8 mouse cellular contexts compared by ENCODE assay signal in the genomic region with DNA sequence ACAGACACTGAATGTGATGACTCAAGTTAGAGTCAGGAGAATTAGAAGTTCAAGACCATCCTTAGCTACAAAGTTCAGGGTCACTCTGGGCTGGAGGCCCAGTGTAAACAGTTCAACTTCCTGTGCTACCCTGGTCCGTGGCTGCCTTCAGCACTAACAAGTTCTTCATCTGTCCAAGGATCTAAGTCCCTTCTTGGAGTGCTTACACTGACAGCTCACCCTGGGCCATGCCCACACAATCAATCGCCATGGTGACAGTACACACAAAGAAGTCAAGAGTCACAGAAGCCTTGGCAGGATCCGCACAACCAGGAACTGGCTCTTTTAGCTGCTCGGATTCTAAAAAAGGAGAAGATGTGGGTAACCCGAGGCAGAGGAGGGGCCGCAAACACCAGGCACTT. TPM values are rescaled to one million over a fixed set of nuclear protein-coding genes. Genes with fewer than 3 reads are reported as not detected.
DNase-seq lines count a peak whose midpoint lies in the region; ATAC-seq lines count a peak whose summit lies in the region.

No protein-coding gene starts in this region.

- H3K27me3 ChIP-seq in midbrain, embryonic 10.5 days (ENCODE audit: low read depth, poor library complexity, severe bottlenecking): peaks cover 50% of the 10 kb centered on the region
- no peaks in the 10 kb centered on the region for H3K27me3 ChIP-seq in midbrain, embryonic 15.5 days (replicated peaks)
- H3K27me3 ChIP-seq in embryonic facial prominence, embryonic 14.5 days (replicated peaks; ENCODE audit: control insufficient read depth, insufficient read depth, low read length): no peaks in the 10 kb centered on the region
- no peaks in the 10 kb centered on the region for H3K27me3 ChIP-seq in liver, embryonic 16.5 days (ENCODE audit: control insufficient read depth, insufficient read depth, low read depth, low read length)
- H3K27me3 ChIP-seq in stomach, embryonic 15.5 days (replicated peaks): no peaks in the 10 kb centered on the region

- H3K4me1 ChIP-seq in midbrain, embryonic 10.5 days: peaks cover 71% of the 10 kb centered on the region
- peaks cover 39% of the 10 kb centered on the region for H3K4me1 ChIP-seq in midbrain, embryonic 15.5 days
- H3K4me1 ChIP-seq in embryonic facial prominence, embryonic 14.5 days (ENCODE audit: control insufficient read depth, insufficient read depth, low read length): peaks cover 51% of the 10 kb centered on the region
- H3K4me1 ChIP-seq in liver, embryonic 16.5 days (ENCODE audit: control insufficient read depth, low read depth, low read length): peaks cover 69% of the 10 kb centered on the region
- peaks cover 66% of the 10 kb centered on the region for H3K4me1 ChIP-seq in stomach, embryonic 15.5 days

- H3K4me2 ChIP-seq in midbrain, embryonic 15.5 days: no peak overlapping the region
- H3K4me2 ChIP-seq in embryonic facial prominence, embryonic 14.5 days (ENCODE audit: low read depth, low read length): no peak overlapping the region
- no peak overlapping the region for H3K4me2 ChIP-seq in liver, embryonic 16.5 days (ENCODE audit: low read depth, low read length)
- H3K4me2 ChIP-seq in stomach, embryonic 15.5 days: no peak overlapping the region

- no peaks in the 10 kb centered on the region for H3K36me3 ChIP-seq in midbrain, embryonic 10.5 days
- H3K36me3 ChIP-seq in midbrain, embryonic 15.5 days (replicated peaks): no peaks in the 10 kb centered on the region
- H3K36me3 ChIP-seq in embryonic facial prominence, embryonic 14.5 days (ENCODE audit: control insufficient read depth, insufficient read depth, low read length): peaks cover 7% of the 10 kb centered on the region
- H3K36me3 ChIP-seq in liver, embryonic 16.5 days (ENCODE audit: control insufficient read depth, insufficient read depth): peaks cover 5% of the 10 kb centered on the region
- no peaks in the 10 kb centered on the region for H3K36me3 ChIP-seq in stomach, embryonic 15.5 days

- H3K4me3 ChIP-seq in midbrain, embryonic 10.5 days: no peak overlapping the region
- H3K4me3 ChIP-seq in midbrain, embryonic 15.5 days: no peak overlapping the region
- no peak overlapping the region for H3K4me3 ChIP-seq in embryonic facial prominence, embryonic 14.5 days (ENCODE audit: low read depth, low read length)
- H3K4me3 ChIP-seq in liver, embryonic 16.5 days (ENCODE audit: low read depth, low read length): no peak overlapping the region
- no peak overlapping the region for H3K4me3 ChIP-seq in stomach, embryonic 15.5 days (replicated peaks)

- no peak overlapping the region for H3K9ac ChIP-seq in midbrain, embryonic 15.5 days
- H3K9ac ChIP-seq in embryonic facial prominence, embryonic 14.5 days (ENCODE audit: low read depth, low read length): no peak overlapping the region
- no peak overlapping the region for H3K9ac ChIP-seq in liver, embryonic 16.5 days (ENCODE audit: low read depth, low read length)
- no peak overlapping the region for H3K9ac ChIP-seq in stomach, embryonic 15.5 days

- H3K9me3 ChIP-seq in midbrain, embryonic 10.5 days (replicated peaks): no peaks in the 10 kb centered on the region
- no peaks in the 10 kb centered on the region for H3K9me3 ChIP-seq in midbrain, embryonic 15.5 days
- H3K9me3 ChIP-seq in embryonic facial prominence, embryonic 14.5 days (ENCODE audit: control insufficient read depth, low read length): no peaks in the 10 kb centered on the region
- H3K9me3 ChIP-seq in liver, embryonic 16.5 days (replicated peaks; ENCODE audit: control insufficient read depth, low read length): no peaks in the 10 kb centered on the region
- H3K9me3 ChIP-seq in stomach, embryonic 15.5 days: no peaks in the 10 kb centered on the region

- ATAC-seq in midbrain, embryonic 15.5 days (replicated peaks): no peak
- ATAC-seq in embryonic facial prominence, embryonic 14.5 days (ENCODE audit: low read depth): no peak
- no peak for ATAC-seq in liver, embryonic 16.5 days (ENCODE audit: low read depth)
- ATAC-seq in stomach, embryonic 15.5 days (ENCODE audit: insufficient read depth, low FRiP score, low read depth): no peak
- no peak for ATAC-seq in inflammation-experienced regulatory T-cells, adult 6 months

- WGBS in midbrain, embryonic 10.5 days: 40% methylated on average over 6 of the region's 6 CpGs
- WGBS in midbrain, embryonic 15.5 days: 38% methylated on average over 6 of the region's 6 CpGs
- WGBS in embryonic facial prominence, embryonic 14.5 days: 44% methylated on average over 6 of the region's 6 CpGs
- WGBS in liver, embryonic 16.5 days (ENCODE audit: insufficient replicate concordance): 25% methylated on average over 6 of the region's 6 CpGs
- WGBS in stomach, embryonic 15.5 days: 32% methylated on average over 6 of the region's 6 CpGs

- DNase-seq in midbrain, embryonic 10.5 days (ENCODE audit: low spot score): peak; percentile 49
- peak; percentile 67 for DNase-seq in embryonic facial prominence, embryonic 14.5 days (ENCODE audit: low spot score)
- no peak for DNase-seq in frontal cortex, postnatal 36 days (ENCODE audit: low spot score in 2 of 2)
- DNase-seq in layer of hippocampus, postnatal 10 days (ENCODE audit: low spot score in 2 of 2): no peak

- H3K27ac ChIP-seq in midbrain, embryonic 10.5 days (replicated peaks): no peak overlapping the region
- no peak overlapping the region for H3K27ac ChIP-seq in midbrain, embryonic 15.5 days
- no peak overlapping the region for H3K27ac ChIP-seq in embryonic facial prominence, embryonic 14.5 days (replicated peaks; ENCODE audit: low read depth, low read length)
- 0 out of 2 replicates have a peak overlapping the region, but pooled peaks have one; percentile 2 for H3K27ac ChIP-seq in liver, embryonic 16.5 days (ENCODE audit: low read length)
- peak overlapping the region; percentile 27; the same call in 1 of the 2 replicates for H3K27ac ChIP-seq in stomach, embryonic 15.5 days

RNA-seq across cellular contexts. Expression of gene Shb, which starts 44.6 kb away (rescaled TPM):
- 1.2 and 2.5 TPM in 2 replicates for polyA plus RNA-seq in midbrain, embryonic 10.5 days (2016; fragmentation: Nextera tagmentation; extraction: Ambion mirVana)
- 6.3 and 6.7 TPM in 2 replicates for polyA plus RNA-seq in midbrain, embryonic 15.5 days (2015; fragmentation: Nextera tagmentation; extraction: Ambion mirVana)
- 9.7 and 11.3 TPM in 2 replicates for polyA plus RNA-seq in embryonic facial prominence, embryonic 14.5 days (2014; fragmentation: Nextera tagmentation; extraction: Ambion mirVana)
- polyA plus RNA-seq in liver, embryonic 16.5 days (2015; fragmentation: Nextera tagmentation; extraction: Ambion mirVana): 1.4 and 1.5 TPM in 2 replicates
- 5.4 and 5.8 TPM in 2 replicates for polyA plus RNA-seq in stomach, embryonic 15.5 days (2015; fragmentation: Nextera tagmentation; extraction: Ambion mirVana)
- total RNA-seq in layer of hippocampus, postnatal 10 days (2021): 10 to 100 TPM; 27.0 to 29.0 TPM
- under 1 TPM in 1 of 3 experiments, not detected in 2; 0.23 TPM for polyA plus RNA-seq in inflammation-experienced regulatory T-cells, adult 6 months (2017; shearing (Covaris generic))

Comparison
In these comparisons a context has a peak if more than half of its experiments do, and no peak if none do; other contexts are left out.
1. DNase-seq: peak in midbrain, embryonic 10.5 days (single experiment) and embryonic facial prominence, embryonic 14.5 days (single experiment); none in frontal cortex, postnatal 36 days (0 of 2) and layer of hippocampus, postnatal 10 days (0 of 2).
2. H3K27ac ChIP-seq: peak in liver, embryonic 16.5 days (single experiment) and stomach, embryonic 15.5 days (single experiment); none in midbrain, embryonic 10.5 days (single experiment), midbrain, embryonic 15.5 days (single experiment) and embryonic facial prominence, embryonic 14.5 days (single experiment).